Mouse (Mus musculus) limb, embryonic 14.5 days (tissue): ENCODE results near the gene Ppp2r2c. TPM values are rescaled to one million over a fixed set of nuclear protein-coding genes. Genes with fewer than 3 reads are reported as not detected.

ENCODE experiments used
- ATAC-seq: fragments of 200-750 bp; cut with Nextera tagmentation; 2 replicates; pipeline ENCODE4 v1.8.0; 2017; ENCODE audit warnings: low read depth, moderate number of reproducible peaks, moderate TSS enrichment; ENCODE audit not compliant: low FRiP score
- DNase-seq: peaks from one replicate; pipeline ENCODE4 v3.0.0-alpha.2; 2015; ENCODE audit warnings: low spot score
- H3K27ac ChIP-seq: fragments of 300-500 bp; sonication (generic); replicated peaks from 2 replicates; pipeline ENCODE4 v1.5.1; 2014; ENCODE audit warnings: low read depth, mild to moderate bottlenecking, low read length, moderate library complexity, mixed read lengths
- H3K27me3 ChIP-seq: fragments of 300-500 bp; sonication (generic); 2 replicates; pipeline ENCODE4 v1.6.1; 2014; ENCODE audit warnings: low read length, mixed read lengths; ENCODE audit not compliant: control insufficient read depth, insufficient read depth
- H3K36me3 ChIP-seq: fragments of 300-500 bp; sonication (generic); 2 replicates; pipeline ENCODE4 v1.6.1; 2014; ENCODE audit warnings: mild to moderate bottlenecking, low read length, moderate library complexity, mixed read lengths; ENCODE audit not compliant: control insufficient read depth, insufficient read depth
- H3K4me1 ChIP-seq: fragments of 300-500 bp; sonication (generic); 2 replicates; pipeline ENCODE4 v1.6.1; 2014; ENCODE audit warnings: antibody characterized with exemption, low read length, mixed read lengths; ENCODE audit not compliant: control insufficient read depth, insufficient read depth
- H3K4me2 ChIP-seq: fragments of 300-500 bp; sonication (generic); replicated peaks from 2 replicates; pipeline ENCODE4 v1.6.1; 2014; ENCODE audit warnings: low read depth, mild to moderate bottlenecking, low read length, moderate library complexity; ENCODE audit not compliant: severe bottlenecking
- H3K4me3 ChIP-seq: fragments of 300-500 bp; sonication (generic); replicated peaks from 2 replicates; pipeline ENCODE4 v1.5.1; 2014; ENCODE audit warnings: low read length
- H3K9ac ChIP-seq: fragments of 300-500 bp; sonication (generic); 2 replicates; pipeline ENCODE4 v1.6.1; 2014; ENCODE audit warnings: mild to moderate bottlenecking, low read depth, low read length, moderate library complexity; ENCODE audit not compliant: severe bottlenecking
- H3K9me3 ChIP-seq: fragments of 300-500 bp; sonication (generic); 2 replicates; pipeline ENCODE4 v1.6.1; 2016; ENCODE audit warnings: low read length; ENCODE audit not compliant: control insufficient read depth
- POLR2A ChIP-seq: fragments of 200-500 bp; IDR thresholded peaks from 2 replicates; pipeline ENCODE4 v1.8.0; 2012; ENCODE audit warnings: inconsistent platforms, mild to moderate bottlenecking, moderate library complexity, borderline replicate concordance; ENCODE audit not compliant: insufficient read depth, insufficient read length; ENCODE audit errors: extremely low read depth
- WGBS: fragments of 180-500 bp; shearing (Covaris S2); extraction: QIAGEN DNeasy Blood & Tissue Kit; methylation state at CpG from one replicate; pipeline ENCODE4 v1.1.7; 2014; 5-methylcytosine and 5-hydroxymethylcytosine counted together
- polyA plus RNA-seq, 2 experiments: library from polyadenylated mRNA; depleted of rRNA in 1 of 2; stranded (reverse) in 1 of 2; unstranded in 1 of 2; fragments of >200 nt; fragmentation: Nextera tagmentation in 1 of 2; extraction: Ambion mirVana in 1 of 2; gene quantifications; 2 replicates each; pipeline versions ENCODE4 v1.2.1 to v1.2.3; 2012 to 2014

The Ppp2r2c gene
- polyA plus RNA-seq, 2 experiments, result 0.11 to 0.63 TPM

- Histone ChIP-seq H3K9ac (no peak overlapping the region), H3K9me3 (no peaks in the 10 kb centered on the region), H3K27ac (no peak overlapping the region), H3K4me2 (no peak overlapping the region), H3K27me3 (no peaks in the 10 kb centered on the region), H3K4me3 (no peak overlapping the region), H3K36me3 (no peaks in the 10 kb centered on the region), H3K4me1 (no peaks in the 10 kb centered on the region)
- TF ChIP-seq POLR2A, result no peak
- DNase-seq (no peak), ATAC-seq (no peak)
- WGBS, result 60% methylated on average over 11 of the region's 11 CpGs
These were observed 43.5 kb downstream of the Ppp2r2c start for GRCm38 (mm10) chr5:36911759-36912352.

- Histone ChIP-seq H3K36me3 (no peaks in the 10 kb centered on the region), H3K4me3 (no peak overlapping the region), H3K9ac (no peak overlapping the region), H3K27me3 (no peaks in the 10 kb centered on the region), H3K4me1 (no peaks in the 10 kb centered on the region), H3K4me2 (no peak overlapping the region), H3K9me3 (no peaks in the 10 kb centered on the region), H3K27ac (no peak overlapping the region)
- DNase-seq (no peak), ATAC-seq (no peak)
- 53% methylated on average over 14 of the region's 14 CpGs for WGBS
- no peak for TF ChIP-seq POLR2A
These were observed 44.4 kb downstream of the Ppp2r2c start for GRCm38 (mm10) chr5:36912602-36913310.

GRCm38 (mm10) chr5:36915256-36915655 is 46.9 kb downstream of the Ppp2r2c start:
- no peak for DNase-seq

GRCm38 (mm10) chr5:36916581-36916980 is 48.3 kb downstream of the Ppp2r2c start:
- Histone ChIP-seq H3K36me3 (no peaks in the 10 kb centered on the region), H3K9ac (no peak overlapping the region), H3K27me3 (no peaks in the 10 kb centered on the region), H3K4me2 (no peak overlapping the region), H3K4me3 (no peak overlapping the region), H3K4me1 (0 out of 2 replicates have a peak, but pooled peaks cover 3% of the 10 kb centered on the region), H3K27ac (no peak overlapping the region), H3K9me3 (no peaks in the 10 kb centered on the region)
- DNase-seq (no peak), ATAC-seq (no peak)
- 85% methylated on average over 4 of the region's 4 CpGs for WGBS
- no peak for TF ChIP-seq POLR2A

More at GRCm38 (mm10) chr5:36915256-36915655, 46.9 kb downstream of the Ppp2r2c start:
- H3K27me3 ChIP-seq, result no peaks in the 10 kb centered on the region
- no peaks in the 10 kb centered on the region for H3K9me3 ChIP-seq
- 69% methylated on average over 3 of the region's 3 CpGs for WGBS
- H3K9ac ChIP-seq, result no peak overlapping the region
- no peak overlapping the region for H3K27ac ChIP-seq
- no peak overlapping the region for H3K4me3 ChIP-seq
- 0 out of 2 replicates have a peak, but pooled peaks cover 3% of the 10 kb centered on the region for H3K4me1 ChIP-seq
- no peak overlapping the region for H3K4me2 ChIP-seq
- ATAC-seq, result no peak
- H3K36me3 ChIP-seq, result no peaks in the 10 kb centered on the region
- TF ChIP-seq POLR2A, result no peak

- Histone ChIP-seq H3K4me3 (no peak overlapping the region), H3K27ac (no peak overlapping the region), H3K9me3 (no peaks in the 10 kb centered on the region), H3K4me1 (0 out of 2 replicates have a peak, but pooled peaks cover 3% of the 10 kb centered on the region), H3K36me3 (no peaks in the 10 kb centered on the region), H3K27me3 (no peaks in the 10 kb centered on the region), H3K4me2 (no peak overlapping the region), H3K9ac (no peak overlapping the region)
- no peak for DNase-seq
- no peak for ATAC-seq
- TF ChIP-seq POLR2A, result no peak
- 82% methylated on average over 4 of the region's 4 CpGs for WGBS
These were observed 48.9 kb downstream of the Ppp2r2c start for GRCm38 (mm10) chr5:36917245-36917644.
